Mouse (Mus musculus) midbrain, embryonic 15.5 days (tissue): ENCODE results near the gene Adh6a. TPM values are rescaled to one million over a fixed set of nuclear protein-coding genes. Genes with fewer than 3 reads are reported as not detected.

ENCODE experiments used
- ATAC-seq: fragments of 200-750 bp; cut with Nextera tagmentation; replicated peaks from 2 replicates; pipeline ENCODE4 v1.8.0; 2017; ENCODE audit warnings: moderate TSS enrichment
- H3K27ac ChIP-seq: fragments of 300-500 bp; sonication (generic); 2 replicates; pipeline ENCODE4 v1.5.1; 2015; ENCODE audit warnings: mild to moderate bottlenecking, inconsistent platforms
- H3K27me3 ChIP-seq: fragments of 300-500 bp; sonication (generic); replicated peaks from 2 replicates; pipeline ENCODE4 v1.6.1; 2015; ENCODE audit warnings: inconsistent platforms
- H3K36me3 ChIP-seq: fragments of 300-500 bp; sonication (generic); replicated peaks from 2 replicates; pipeline ENCODE4 v1.6.1; 2015; ENCODE audit warnings: inconsistent platforms
- H3K4me1 ChIP-seq: fragments of 300-500 bp; sonication (generic); 2 replicates; pipeline ENCODE4 v1.6.1; 2015; ENCODE audit warnings: inconsistent platforms
- H3K4me2 ChIP-seq: fragments of 300-500 bp; sonication (generic); 2 replicates; pipeline ENCODE4 v1.6.1; 2015; ENCODE audit warnings: inconsistent platforms, mild to moderate bottlenecking, moderate library complexity
- H3K4me3 ChIP-seq: fragments of 300-500 bp; sonication (generic); 2 replicates; pipeline ENCODE4 v1.5.1; 2015; ENCODE audit warnings: mild to moderate bottlenecking, inconsistent platforms
- H3K9ac ChIP-seq: fragments of 300-500 bp; sonication (generic); 2 replicates; pipeline ENCODE4 v1.6.1; 2015; ENCODE audit warnings: mild to moderate bottlenecking, inconsistent platforms
- H3K9me3 ChIP-seq: fragments of 300-500 bp; sonication (generic); 2 replicates; pipeline ENCODE4 v1.6.1; 2016; ENCODE audit warnings: inconsistent platforms
- WGBS: fragments of 180-500 bp; shearing (Covaris S2); methylation state at CpG from one replicate; pipeline ENCODE4 v1.1.7; 2015; ENCODE audit warnings: mixed read lengths; 5-methylcytosine and 5-hydroxymethylcytosine counted together
- polyA plus RNA-seq: library from polyadenylated mRNA; unstranded; fragments of >200 nt; fragmentation: Nextera tagmentation; extraction: Ambion mirVana; gene quantifications from 2 replicates; pipeline ENCODE4 v1.2.1, GENCODE M21; 2015

Adh6a gene
- 0.13 TPM in 1 of 2 replicates, not detected in the other for polyA plus RNA-seq

GRCm38 (mm10) chr3:138312965-138313364 lies at the start of gene Adh6a:
Gene Adh6a, plus strand, starts transcription at chr3:138313286.
- WGBS, result 88% methylated on average over 5 of the region's 5 CpGs
- Histone ChIP-seq H3K4me2 (no peak within 1 kb of the TSS), H3K4me1 (no peaks in the 10 kb centered on the region), H3K9me3 (no peaks in the 10 kb centered on the region), H3K9ac (no peak within 1 kb of the TSS), H3K4me3 (no peak within 1 kb of the TSS), H3K27ac (no peak within 1 kb of the TSS), H3K27me3 (no peaks in the 10 kb centered on the region), H3K36me3 (no peaks in the 10 kb centered on the region)
- ATAC-seq, result no peak

GRCm38 (mm10) chr3:138264648-138265047 lies 48.4 kb upstream of the Adh6a start:
- ATAC-seq, result no peak
- H3K4me3 ChIP-seq, result no peak overlapping the region

GRCm38 (mm10) chr3:138270507-138270906 lies 42.6 kb upstream of the Adh6a start:
- Histone ChIP-seq H3K4me1 (no peaks in the 10 kb centered on the region), H3K4me2 (no peak overlapping the region), H3K9ac (no peak overlapping the region), H3K4me3 (no peak overlapping the region), H3K36me3 (no peaks in the 10 kb centered on the region), H3K27ac (no peak overlapping the region), H3K9me3 (no peaks in the 10 kb centered on the region), H3K27me3 (no peaks in the 10 kb centered on the region)
- WGBS, result 42% methylated on average over 1 of the region's 1 CpGs
- ATAC-seq, result no peak

More at GRCm38 (mm10) chr3:138264648-138265047, 48.4 kb upstream of the Adh6a start:
- Histone ChIP-seq H3K9ac (no peak overlapping the region), H3K9me3 (no peaks in the 10 kb centered on the region), H3K27me3 (no peaks in the 10 kb centered on the region), H3K4me2 (no peak overlapping the region), H3K27ac (no peak overlapping the region), H3K36me3 (no peaks in the 10 kb centered on the region), H3K4me1 (no peaks in the 10 kb centered on the region)
- 74% methylated on average over 3 of the region's 3 CpGs for WGBS

- no peak overlapping the region for H3K27ac ChIP-seq
- no peak overlapping the region for H3K9ac ChIP-seq
- no peak overlapping the region for H3K4me2 ChIP-seq
- H3K9me3 ChIP-seq, result no peaks in the 10 kb centered on the region
- no peak overlapping the region for H3K4me3 ChIP-seq
- no peaks in the 10 kb centered on the region for H3K36me3 ChIP-seq
- 94% methylated on average over 2 of the region's 2 CpGs for WGBS
- H3K27me3 ChIP-seq, result no peaks in the 10 kb centered on the region
- no peaks in the 10 kb centered on the region for H3K4me1 ChIP-seq
- ATAC-seq, result no peak
These were observed 41.8 kb upstream of the Adh6a start for GRCm38 (mm10) chr3:138271297-138271696.

- Histone ChIP-seq H3K27ac (no peak overlapping the region), H3K4me2 (no peak overlapping the region), H3K9ac (no peak overlapping the region), H3K9me3 (no peaks in the 10 kb centered on the region), H3K36me3 (no peaks in the 10 kb centered on the region), H3K27me3 (no peaks in the 10 kb centered on the region), H3K4me1 (no peaks in the 10 kb centered on the region), H3K4me3 (no peak overlapping the region)
- WGBS, result 89% methylated on average over 7 of the region's 7 CpGs
- no peak for ATAC-seq
These were observed 40.0 kb upstream of the Adh6a start for GRCm38 (mm10) chr3:138273080-138273479.

- H3K4me1 ChIP-seq, result no peaks in the 10 kb centered on the region
- no peaks in the 10 kb centered on the region for H3K9me3 ChIP-seq
- no peak overlapping the region for H3K4me2 ChIP-seq
- WGBS, result 82% methylated on average over 3 of the region's 3 CpGs
- no peak overlapping the region for H3K4me3 ChIP-seq
- H3K27me3 ChIP-seq, result no peaks in the 10 kb centered on the region
- H3K36me3 ChIP-seq, result no peaks in the 10 kb centered on the region
- no peak overlapping the region for H3K27ac ChIP-seq
- no peak overlapping the region for H3K9ac ChIP-seq
- no peak for ATAC-seq
These were observed 38.0 kb upstream of the Adh6a start for GRCm38 (mm10) chr3:138275100-138275499.

- 56% methylated on average over 9 of the region's 9 CpGs for WGBS
These were observed 30.5 kb upstream of the Adh6a start for GRCm38 (mm10) chr3:138282556-138282955.

GRCm38 (mm10) chr3:138283831-138284230 lies 29.3 kb upstream of the Adh6a start:
- no peaks in the 10 kb centered on the region for H3K36me3 ChIP-seq
- WGBS, result 100% methylated on average over 1 of the region's 1 CpGs
- H3K4me3 ChIP-seq, result no peak overlapping the region
- no peak for ATAC-seq
- H3K4me1 ChIP-seq, result no peaks in the 10 kb centered on the region
- H3K27ac ChIP-seq, result no peak overlapping the region
- no peak overlapping the region for H3K9ac ChIP-seq
- H3K9me3 ChIP-seq, result no peaks in the 10 kb centered on the region
- no peak overlapping the region for H3K4me2 ChIP-seq
- no peaks in the 10 kb centered on the region for H3K27me3 ChIP-seq

More at GRCm38 (mm10) chr3:138282556-138282955, 30.5 kb upstream of the Adh6a start:
- Histone ChIP-seq H3K9me3 (no peaks in the 10 kb centered on the region), H3K9ac (no peak overlapping the region), H3K4me1 (no peaks in the 10 kb centered on the region), H3K4me3 (no peak overlapping the region), H3K36me3 (no peaks in the 10 kb centered on the region), H3K27ac (no peak overlapping the region), H3K27me3 (no peaks in the 10 kb centered on the region), H3K4me2 (no peak overlapping the region)
- no peak for ATAC-seq

GRCm38 (mm10) chr3:138285986-138286385 lies 27.1 kb upstream of the Adh6a start:
- Histone ChIP-seq H3K27ac (no peak overlapping the region), H3K36me3 (no peaks in the 10 kb centered on the region), H3K27me3 (no peaks in the 10 kb centered on the region), H3K4me2 (no peak overlapping the region), H3K9me3 (no peaks in the 10 kb centered on the region), H3K9ac (no peak overlapping the region), H3K4me3 (no peak overlapping the region), H3K4me1 (no peaks in the 10 kb centered on the region)
- ATAC-seq, result no peak
- 85% methylated on average over 7 of the region's 7 CpGs for WGBS

- no peaks in the 10 kb centered on the region for H3K36me3 ChIP-seq
- H3K27me3 ChIP-seq, result no peaks in the 10 kb centered on the region
- H3K9ac ChIP-seq, result no peak overlapping the region
- H3K4me3 ChIP-seq, result no peak overlapping the region
- no peaks in the 10 kb centered on the region for H3K9me3 ChIP-seq
- no peak for ATAC-seq
- H3K4me2 ChIP-seq, result no peak overlapping the region
- no peaks in the 10 kb centered on the region for H3K4me1 ChIP-seq
- no peak overlapping the region for H3K27ac ChIP-seq
- WGBS, result 85% methylated on average over 4 of the region's 4 CpGs
These were observed 25.4 kb upstream of the Adh6a start for GRCm38 (mm10) chr3:138287686-138288085.

- no peak for ATAC-seq
These were observed 22.4 kb upstream of the Adh6a start for GRCm38 (mm10) chr3:138290672-138291071.

GRCm38 (mm10) chr3:138291529-138292117 lies 21.5 kb upstream of the Adh6a start:
- Histone ChIP-seq H3K36me3 (no peaks in the 10 kb centered on the region), H3K9ac (no peak overlapping the region), H3K9me3 (no peaks in the 10 kb centered on the region), H3K4me3 (no peak overlapping the region), H3K27me3 (no peaks in the 10 kb centered on the region), H3K27ac (no peak overlapping the region), H3K4me2 (no peak overlapping the region), H3K4me1 (no peaks in the 10 kb centered on the region)
- whole genome bisulfite sequencing, result 95% methylated on average over 4 of the region's 4 CpGs
- no peak for ATAC-seq

More at GRCm38 (mm10) chr3:138290672-138291071, 22.4 kb upstream of the Adh6a start:
- 61% methylated on average over 2 of the region's 2 CpGs for WGBS
- Histone ChIP-seq H3K36me3 (no peaks in the 10 kb centered on the region), H3K9me3 (no peaks in the 10 kb centered on the region), H3K4me2 (no peak overlapping the region), H3K4me3 (no peak overlapping the region), H3K9ac (no peak overlapping the region), H3K27ac (no peak overlapping the region), H3K27me3 (no peaks in the 10 kb centered on the region), H3K4me1 (no peaks in the 10 kb centered on the region)

- H3K27ac ChIP-seq, result no peak overlapping the region
- no peak overlapping the region for H3K4me2 ChIP-seq
- WGBS, result 92% methylated on average over 7 of the region's 7 CpGs
- H3K36me3 ChIP-seq, result no peaks in the 10 kb centered on the region
- H3K9me3 ChIP-seq, result 0 out of 2 replicates have a peak, but pooled peaks cover 4% of the 10 kb centered on the region
- ATAC-seq, result no peak
- no peaks in the 10 kb centered on the region for H3K4me1 ChIP-seq
- H3K9ac ChIP-seq, result no peak overlapping the region
- no peak overlapping the region for H3K4me3 ChIP-seq
- no peaks in the 10 kb centered on the region for H3K27me3 ChIP-seq
These were observed 19.7 kb upstream of the Adh6a start for GRCm38 (mm10) chr3:138293298-138293895.
